Mouse (Mus musculus) left cerebral cortex, postnatal 14 days (tissue): ENCODE data around the gene Nedd9. TPM values are rescaled to one million over a fixed set of nuclear protein-coding genes. Genes with fewer than 3 reads are reported as not detected.
A peak's percentile ranks its signal among the peaks of the same experiment; 100 is the strongest.
"Not testable (repeated sequence)": the region's sequence is repeated elsewhere in the genome, so short reads cannot be mapped to it uniquely, and the experiment has no call there.

Source experiments
- DNase-seq, 2 experiments: peaks; one replicate each; pipeline ENCODE4 v3.0.0; 2021 to 2022; ENCODE audit warnings: low spot score in 2 of 2, mixed read lengths in 1 of 2
- intact Hi-C: fragments of 180-260 bp; cut with DNase I; formaldehyde crosslinking; loops from one replicate; pipeline ENCODE4 v1.15.1; 2025
- total RNA-seq, 2 experiments: library from RNA; stranded (reverse); gene quantifications; 2 replicates each; pipeline ENCODE4 v1.2.3; 2021

Gene Nedd9
- total RNA-seq, 2 experiments from 2014 or later = 9.6 to 13.2 TPM

DNA sequence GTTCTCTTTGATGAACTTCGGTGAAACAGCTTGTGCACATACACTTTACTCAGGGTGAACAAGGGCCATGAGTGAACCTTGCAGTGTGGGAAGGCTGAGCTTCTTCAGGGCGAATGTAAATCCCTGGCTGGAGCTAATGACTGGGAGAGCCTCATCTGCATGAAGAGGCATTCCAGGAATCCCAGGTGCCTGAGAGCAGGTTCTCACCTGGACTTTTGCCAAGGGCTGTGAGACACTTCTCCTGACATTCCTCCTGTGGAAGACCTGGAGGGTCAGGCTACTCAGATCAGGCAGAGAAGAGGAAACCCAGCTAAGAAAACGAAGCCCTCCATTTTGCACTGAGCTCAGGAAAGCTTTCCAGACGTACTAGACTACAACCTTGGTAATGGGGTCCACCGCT is 206.5 kb downstream of the Nedd9 start:
- no peak for DNase-seq
- intact Hi-C loops = no loop called here

DNA sequence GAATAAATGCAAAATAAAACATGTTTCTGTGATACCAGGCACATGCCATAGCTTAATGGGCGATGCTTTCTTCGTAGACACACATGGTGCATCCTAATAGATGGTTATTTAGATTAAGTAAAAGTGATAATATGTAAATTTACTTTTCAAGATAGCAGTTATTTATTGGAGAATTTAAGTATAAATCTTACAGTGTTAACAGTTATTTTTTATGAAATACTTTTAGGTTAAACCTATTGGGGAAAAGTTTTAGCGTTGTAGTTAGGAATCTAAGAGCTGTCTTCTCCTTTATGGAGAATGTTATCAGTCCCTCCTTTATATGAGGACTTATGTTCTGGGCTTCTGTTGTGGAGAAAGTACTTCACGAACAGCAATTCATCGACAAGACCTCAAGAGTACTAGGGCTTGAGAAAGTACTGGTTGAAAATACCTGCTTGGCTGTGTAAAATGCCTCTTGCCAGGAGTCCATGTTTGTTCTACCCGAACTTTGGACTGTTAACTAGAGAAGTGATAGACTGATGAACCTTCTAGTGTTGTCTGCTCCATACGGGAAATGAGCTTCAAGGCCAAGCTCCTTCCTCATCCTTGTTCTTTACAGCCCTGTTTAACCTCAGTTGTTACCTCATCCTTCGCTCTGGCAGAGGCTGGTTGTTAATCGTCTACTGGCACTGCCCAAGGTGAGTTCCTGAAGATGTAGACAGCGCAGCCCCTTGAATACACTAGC is 213.1 kb downstream of the Nedd9 start, which contains the start of gene Gm17364:
Gm17364 (minus strand) TSS at position 51 of the 724 bp plus-strand sequence.
- intact Hi-C loops = no loop called here
- no peak for DNase-seq

GRCm38 (mm10) chr13:41267827-41268408 is 219.2 kb downstream of the Nedd9 start:
- intact Hi-C loops = no loop called here
- peak; percentile 42 to 60 for DNase-seq

GRCm38 (mm10) chr13:41263304-41264006 is 223.7 kb downstream of the Nedd9 start:
- DNase-seq = no peak
- intact Hi-C loops = no loop called here

DNA sequence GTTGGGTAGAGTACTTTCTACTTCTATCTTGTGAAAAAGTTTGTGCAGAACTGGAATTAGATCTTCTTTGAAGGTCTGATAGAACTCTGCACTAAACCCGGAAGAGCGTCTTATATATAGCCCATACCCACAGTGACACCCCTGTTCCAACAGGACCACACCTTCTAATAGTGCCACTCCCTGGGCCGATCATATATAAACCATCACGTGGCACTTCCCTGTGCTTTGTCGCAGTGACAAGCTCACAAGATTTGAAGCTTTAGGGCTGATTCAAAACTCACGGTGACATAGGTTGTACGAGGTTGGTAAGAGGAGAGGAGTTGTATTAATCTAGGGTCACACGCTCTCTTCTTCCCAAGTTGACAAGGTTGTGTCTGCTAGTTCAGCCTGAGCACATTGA is 225.5 kb downstream of the Nedd9 start:
- intact Hi-C loops, DNase-seq: not testable (repeated sequence)

Other genes starting within 250 kb of the Nedd9 start
- 100 to 1,000 TPM; 180 to 182 TPM for gene Smim13, start 237.5 kb downstream of the Nedd9 start, total RNA-seq
- not detected for gene Gm17364, start 213.4 kb downstream of the Nedd9 start, total RNA-seq
- 10 to 100 TPM; 77.9 to 84.1 TPM for gene Tmem170b, start 118.5 kb upstream of the Nedd9 start, total RNA-seq